Mouse (Mus musculus) midbrain, embryonic 13.5 days (tissue): Measurements from ENCODE around the gene Dctn3. TPM values are rescaled to one million over a fixed set of nuclear protein-coding genes. Genes with fewer than 3 reads are reported as not detected.

Experiments used
- ATAC-seq: fragments of 200-750 bp; cut with Nextera tagmentation; 2 replicates; pipeline ENCODE4 v1.8.0; 2017; ENCODE audit warnings: mild to moderate bottlenecking, moderate TSS enrichment, moderate library complexity
- H3K27ac ChIP-seq: fragments of 300-500 bp; sonication (generic); 2 replicates; pipeline ENCODE4 v1.5.1; 2015; ENCODE audit warnings: inconsistent platforms, mild to moderate bottlenecking, moderate library complexity
- H3K27me3 ChIP-seq: fragments of 300-500 bp; sonication (generic); 2 replicates; pipeline ENCODE4 v1.6.1; 2015; ENCODE audit warnings: mild to moderate bottlenecking, inconsistent platforms
- H3K36me3 ChIP-seq: fragments of 300-500 bp; sonication (generic); 2 replicates; pipeline ENCODE4 v1.6.1; 2015; ENCODE audit warnings: mild to moderate bottlenecking, inconsistent platforms
- H3K4me1 ChIP-seq: fragments of 300-500 bp; sonication (generic); replicated peaks from 2 replicates; pipeline ENCODE4 v1.6.1; 2015; ENCODE audit warnings: inconsistent platforms
- H3K4me2 ChIP-seq: fragments of 300-500 bp; sonication (generic); replicated peaks from 2 replicates; pipeline ENCODE4 v1.6.1; 2015; ENCODE audit warnings: moderate library complexity, mild to moderate bottlenecking, inconsistent platforms
- H3K4me3 ChIP-seq: fragments of 300-500 bp; sonication (generic); replicated peaks from 2 replicates; pipeline ENCODE4 v1.5.1; 2015; ENCODE audit warnings: mild to moderate bottlenecking, inconsistent platforms
- H3K9ac ChIP-seq: fragments of 300-500 bp; sonication (generic); replicated peaks from 2 replicates; pipeline ENCODE4 v1.6.1; 2015; ENCODE audit warnings: mild to moderate bottlenecking, inconsistent platforms
- H3K9me3 ChIP-seq: fragments of 300-500 bp; sonication (generic); 2 replicates; pipeline ENCODE4 v1.6.1; 2016; ENCODE audit warnings: mild to moderate bottlenecking, inconsistent platforms
- WGBS: fragments of 180-500 bp; shearing (Covaris S2); methylation state at CpG from one replicate; pipeline ENCODE4 v1.1.7; 2015; 5-methylcytosine and 5-hydroxymethylcytosine counted together
- polyA plus RNA-seq: library from polyadenylated mRNA; unstranded; fragments of >200 nt; fragmentation: Nextera tagmentation; extraction: Ambion mirVana; gene quantifications from 2 replicates; pipeline ENCODE4 v1.2.1, GENCODE M21; 2015

The Dctn3 gene
- polyA plus RNA-seq, 1 experiment from 2014 or later = 270 TPM

GRCm38 (mm10) chr4:41677006-41677629 is 45.9 kb downstream of the Dctn3 start:
- H3K4me3 ChIP-seq = no peak overlapping the region
- no peaks in the 10 kb centered on the region for H3K9me3 ChIP-seq
- H3K27me3 ChIP-seq = no peaks in the 10 kb centered on the region
- peaks cover 95% of the 10 kb centered on the region for H3K4me1 ChIP-seq
- H3K36me3 ChIP-seq = no peaks in the 10 kb centered on the region; the same call in 1 of the 2 replicates
- peak; percentile 61 for ATAC-seq
- peak overlapping the region; percentile 41 for H3K9ac ChIP-seq
- 47% methylated on average over 12 of the region's 13 CpGs for WGBS
- H3K27ac ChIP-seq = peak overlapping the region; percentile 73
- 0 out of 2 replicates have a peak overlapping the region, but pooled peaks have one; percentile 9 for H3K4me2 ChIP-seq

GRCm38 (mm10) chr4:41676248-41677005 is 46.5 kb downstream of the Dctn3 start:
- 73% methylated on average over 17 of the region's 17 CpGs for WGBS
- Histone ChIP-seq H3K4me1 (peaks cover 97% of the 10 kb centered on the region), H3K27me3 (no peaks in the 10 kb centered on the region), H3K9ac (peak overlapping the region; percentile 41), H3K4me3 (no peak overlapping the region), H3K27ac (peak overlapping the region; percentile 73), H3K36me3 (no peaks in the 10 kb centered on the region; the same call in 1 of the 2 replicates), H3K9me3 (no peaks in the 10 kb centered on the region), H3K4me2 (no peak overlapping the region)
- ATAC-seq = no peak

GRCm38 (mm10) chr4:41673186-41673585 is 49.8 kb downstream of the Dctn3 start:
- Histone ChIP-seq H3K4me1 (peaks cover 81% of the 10 kb centered on the region), H3K27ac (peak overlapping the region; percentile 86), H3K36me3 (peaks cover 17% of the 10 kb centered on the region), H3K27me3 (no peaks in the 10 kb centered on the region), H3K4me3 (no peak overlapping the region), H3K9me3 (no peaks in the 10 kb centered on the region), H3K4me2 (no peak overlapping the region), H3K9ac (peak overlapping the region; percentile 37; the same call in 1 of the 2 replicates)
- 43% methylated on average over 19 of the region's 19 CpGs for WGBS
- ATAC-seq = no peak

GRCm38 (mm10) chr4:41672522-41672963 is 50.4 kb downstream of the Dctn3 start:
- H3K36me3 ChIP-seq = peaks cover 17% of the 10 kb centered on the region
- H3K4me3 ChIP-seq = no peak overlapping the region
- H3K4me2 ChIP-seq = peak overlapping the region; percentile 26
- no peak for ATAC-seq
- H3K27me3 ChIP-seq = no peaks in the 10 kb centered on the region
- H3K9me3 ChIP-seq = no peaks in the 10 kb centered on the region
- H3K4me1 ChIP-seq = peaks cover 75% of the 10 kb centered on the region
- WGBS = 24% methylated on average over 8 of the region's 8 CpGs
- H3K27ac ChIP-seq = peak overlapping the region; percentile 86
- peak overlapping the region; percentile 53 for H3K9ac ChIP-seq

GRCm38 (mm10) chr4:41671963-41672480 is 50.9 kb downstream of the Dctn3 start:
- Histone ChIP-seq H3K9ac (peak overlapping the region; percentile 53), H3K27me3 (no peaks in the 10 kb centered on the region), H3K27ac (peak overlapping the region; percentile 86), H3K4me1 (peaks cover 69% of the 10 kb centered on the region), H3K4me2 (peak overlapping the region; percentile 26), H3K36me3 (peaks cover 17% of the 10 kb centered on the region), H3K4me3 (no peak overlapping the region), H3K9me3 (no peaks in the 10 kb centered on the region)
- ATAC-seq = peak; percentile 74
- 10% methylated on average over 8 of the region's 8 CpGs for WGBS

DNA sequence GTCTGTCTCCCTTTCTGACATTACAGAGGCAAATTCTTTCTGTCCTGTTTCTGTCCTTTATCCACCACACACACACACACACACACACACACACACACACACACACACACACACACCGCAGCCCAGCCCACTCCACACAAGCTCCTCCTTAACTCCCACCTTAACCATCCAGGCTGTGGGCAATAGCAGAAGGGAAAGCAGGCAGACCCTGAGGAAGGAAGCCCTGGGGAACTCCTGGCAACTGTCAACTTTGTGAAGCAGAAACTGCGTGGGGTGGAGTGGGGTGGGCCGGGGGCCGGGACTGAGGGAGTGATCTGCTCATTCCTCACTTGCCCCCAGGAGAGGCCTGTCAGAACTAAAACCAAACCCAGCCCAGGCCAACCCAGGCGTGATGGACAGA is 51.5 kb downstream of the Dctn3 start:
- no peak; the same call in none of the 2 replicates for ATAC-seq
- 0 out of 2 replicates have a peak overlapping the region, but pooled peaks have one; percentile 53 for H3K9ac ChIP-seq
- no peaks in the 10 kb centered on the region for H3K9me3 ChIP-seq
- no peaks in the 10 kb centered on the region for H3K27me3 ChIP-seq
- no peak overlapping the region for H3K4me3 ChIP-seq
- H3K4me2 ChIP-seq = peak overlapping the region; percentile 26; the same call in 1 of the 2 replicates
- peaks cover 67% of the 10 kb centered on the region for H3K4me1 ChIP-seq
- WGBS = 39% methylated on average over 5 of the region's 5 CpGs
- H3K36me3 ChIP-seq = peaks cover 20% of the 10 kb centered on the region
- peak overlapping the region; percentile 86 for H3K27ac ChIP-seq

DNA sequence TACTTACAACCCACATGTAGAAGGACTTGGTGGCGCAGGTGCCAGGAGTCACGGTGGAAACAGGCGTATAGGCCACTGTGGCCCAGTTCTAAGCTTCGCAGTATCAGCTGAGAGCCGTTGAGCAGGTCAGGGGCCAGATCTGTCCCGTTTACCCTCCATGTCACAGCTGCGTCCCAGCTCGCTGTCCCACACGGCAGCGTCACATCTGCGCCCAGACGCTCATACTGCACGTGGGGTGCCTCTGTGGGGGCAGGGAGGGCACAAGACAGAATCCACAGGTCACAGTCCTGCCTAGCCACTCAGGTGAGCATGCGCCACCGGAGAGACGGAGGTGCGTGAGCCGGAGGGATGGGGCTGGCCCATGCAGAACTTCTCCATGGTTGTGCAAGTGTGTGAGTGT is 52.1 kb downstream of the Dctn3 start:
- Histone ChIP-seq H3K4me2 (no peak overlapping the region), H3K27ac (peak overlapping the region; percentile 86; the same call in 1 of the 2 replicates), H3K9me3 (no peaks in the 10 kb centered on the region), H3K9ac (no peak overlapping the region), H3K27me3 (no peaks in the 10 kb centered on the region), H3K36me3 (peaks cover 23% of the 10 kb centered on the region), H3K4me3 (no peak overlapping the region), H3K4me1 (peaks cover 60% of the 10 kb centered on the region)
- no peak for ATAC-seq
- 78% methylated on average over 18 of the region's 18 CpGs for WGBS

GRCm38 (mm10) chr4:41666646-41667045 is 56.3 kb downstream of the Dctn3 start:
- Histone ChIP-seq H3K27me3 (no peaks in the 10 kb centered on the region), H3K4me2 (no peak overlapping the region), H3K36me3 (peaks cover 48% of the 10 kb centered on the region), H3K9ac (no peak overlapping the region), H3K9me3 (no peaks in the 10 kb centered on the region), H3K27ac (no peak overlapping the region), H3K4me3 (no peak overlapping the region), H3K4me1 (peaks cover 60% of the 10 kb centered on the region)
- 79% methylated on average over 11 of the region's 11 CpGs for WGBS
- no peak for ATAC-seq

DNA sequence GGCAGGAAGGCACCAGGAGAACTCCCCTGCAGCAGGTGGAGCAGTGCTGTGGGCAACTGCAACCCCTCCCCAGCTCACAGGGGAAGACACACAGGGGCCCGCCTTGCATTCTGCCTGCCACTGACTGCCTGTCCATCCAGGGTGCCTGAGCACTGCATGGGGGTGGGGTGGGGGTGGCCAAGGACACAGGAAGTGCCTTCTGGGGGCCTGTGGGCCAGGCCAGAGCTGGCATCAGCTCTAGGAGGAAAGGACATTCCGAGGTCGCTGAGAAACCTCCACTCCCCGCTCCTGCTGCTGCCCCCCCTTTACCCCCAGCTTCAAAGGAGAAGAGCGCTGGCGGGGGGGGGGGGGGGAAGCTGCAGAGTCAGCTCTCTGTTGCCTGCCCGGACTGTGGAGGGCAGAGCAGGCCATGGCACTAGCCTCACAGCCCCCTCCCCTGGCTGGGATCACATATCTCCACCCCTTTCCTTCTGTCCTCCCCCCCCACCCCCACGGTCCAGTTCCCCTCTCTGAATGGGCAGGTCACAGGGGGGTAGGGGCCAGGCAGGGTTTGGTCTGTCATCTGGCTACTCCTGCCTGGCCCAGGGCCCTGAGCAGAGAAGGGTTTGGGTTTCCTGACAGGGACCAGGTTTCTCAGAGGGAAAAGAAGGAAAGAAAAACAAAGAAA is 57.8 kb downstream of the Dctn3 start:
- Histone ChIP-seq H3K27ac (0 out of 2 replicates have a peak overlapping the region, but pooled peaks have one; percentile 10), H3K9ac (peak overlapping the region; percentile 39), H3K4me3 (no peak overlapping the region), H3K9me3 (no peaks in the 10 kb centered on the region), H3K4me2 (no peak overlapping the region), H3K27me3 (no peaks in the 10 kb centered on the region), H3K4me1 (peaks cover 61% of the 10 kb centered on the region), H3K36me3 (peaks cover 42% of the 10 kb centered on the region)
- ATAC-seq = 0 out of 2 replicates have a peak, but pooled peaks have one; percentile 17
- WGBS = 10% methylated on average over 6 of the region's 8 CpGs
